Mouse (Mus musculus) erythroblast, adult 5-6 weeks (primary cell): ENCODE results near the gene Clnk. TPM values are rescaled to one million over a fixed set of nuclear protein-coding genes. Genes with fewer than 3 reads are reported as not detected.

ENCODE experiments used
- ATAC-seq: replicated peaks from 2 replicates; pipeline ENCODE4 v1.8.0; 2016; ENCODE audit warnings: moderate number of reproducible peaks, mild to moderate bottlenecking, moderate TSS enrichment, inconsistent platforms; ENCODE audit not compliant: poor library complexity, low FRiP score, severe bottlenecking
- total RNA-seq, 2 experiments: library from RNA; stranded (forward) in 1 of 2; stranded (reverse) in 1 of 2; fragments of 150-400 nt in 1 of 2; fragments of 200-764, 138-1000 nt in 1 of 2; gene quantifications; 2 replicates each; pipeline versions ENCODE4 v1.2.3 to v1.2.4; 2015 to 2017; ENCODE audit warnings: low replicate concordance in 2 of 2

The Clnk gene
- total RNA-seq, 2 experiments from 2014 or later = not detected

DNA sequence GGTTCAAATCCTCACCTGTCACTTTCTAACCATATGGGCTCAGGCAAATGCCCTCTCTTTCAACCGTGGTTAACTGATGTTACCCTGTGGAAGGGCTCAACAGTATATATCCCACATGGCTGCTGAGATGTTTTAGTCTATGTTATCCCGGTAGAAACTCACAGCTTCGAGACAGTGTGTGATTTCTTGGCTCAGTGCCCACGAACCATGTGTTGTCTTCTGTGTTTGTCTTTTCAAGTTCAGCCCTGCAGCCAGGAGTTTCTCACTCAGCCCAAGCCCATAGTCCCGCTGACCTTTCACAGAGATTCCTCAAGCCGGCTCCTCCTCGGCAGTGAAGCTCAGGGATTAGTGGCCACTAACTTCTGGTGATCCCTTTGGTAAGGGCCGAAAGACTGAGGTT, 96.0 kb downstream of the Clnk start:
- ATAC-seq = no peak

DNA sequence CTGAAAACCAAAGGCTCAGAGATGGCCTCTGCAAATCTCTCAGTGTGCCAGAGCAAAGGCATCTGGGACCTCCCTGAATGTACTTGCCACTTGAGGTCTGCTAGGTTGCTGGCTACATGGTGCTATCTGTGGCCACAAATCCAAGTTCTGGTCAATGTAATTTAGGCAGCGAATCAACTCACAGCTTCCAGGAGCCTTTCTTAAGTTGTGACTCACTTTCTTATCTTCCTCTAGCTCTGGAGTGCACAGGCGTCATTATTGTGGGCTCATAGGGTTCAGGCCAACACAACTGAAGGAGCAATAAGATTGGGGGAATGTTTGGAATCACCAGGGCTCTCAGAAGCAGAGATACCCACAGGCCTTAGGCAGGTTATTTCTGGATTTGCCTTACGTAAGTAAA, 96.6 kb downstream of the Clnk start:
- no peak for ATAC-seq

DNA sequence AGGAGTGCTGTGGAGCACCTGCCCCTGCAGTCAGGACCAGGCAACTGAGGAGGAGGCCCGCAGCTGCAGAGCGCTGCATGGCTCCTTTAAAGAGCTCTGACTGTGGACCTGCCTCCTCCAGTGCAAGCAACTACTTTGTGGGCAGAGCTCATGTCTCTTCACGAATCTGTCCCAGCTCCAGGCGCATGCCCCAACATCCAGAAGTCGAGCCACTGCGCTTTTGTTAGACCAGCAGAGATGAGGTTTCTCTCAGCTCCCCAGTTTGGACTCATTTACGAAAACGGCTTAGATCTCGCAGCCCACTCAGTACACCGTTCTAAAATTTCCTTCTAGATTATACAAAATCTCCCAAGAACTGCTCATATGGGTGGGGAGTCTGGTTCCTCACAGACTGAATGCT, 101.1 kb downstream of the Clnk start:
- no peak for ATAC-seq

DNA sequence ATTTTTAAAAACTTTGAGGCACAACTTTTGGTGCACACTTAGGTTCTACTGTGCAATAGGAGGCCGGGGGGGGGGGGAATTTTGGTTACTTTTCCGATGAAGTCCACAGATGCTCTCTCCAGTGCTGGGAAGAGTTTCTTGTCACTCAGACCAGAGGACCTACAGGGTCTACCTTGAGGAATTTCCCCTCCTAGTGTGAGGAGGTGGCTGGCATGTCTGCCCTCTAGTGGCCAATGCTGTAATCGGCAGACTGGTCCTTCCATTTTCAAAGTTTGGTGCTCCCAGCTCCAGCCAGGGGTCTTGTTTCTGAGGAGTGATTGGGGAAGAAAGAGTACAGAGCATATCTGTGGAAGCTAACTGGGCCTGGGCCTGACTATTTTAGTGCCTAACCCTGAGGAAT, 121.7 kb downstream of the Clnk start:
- no peak for ATAC-seq

DNA sequence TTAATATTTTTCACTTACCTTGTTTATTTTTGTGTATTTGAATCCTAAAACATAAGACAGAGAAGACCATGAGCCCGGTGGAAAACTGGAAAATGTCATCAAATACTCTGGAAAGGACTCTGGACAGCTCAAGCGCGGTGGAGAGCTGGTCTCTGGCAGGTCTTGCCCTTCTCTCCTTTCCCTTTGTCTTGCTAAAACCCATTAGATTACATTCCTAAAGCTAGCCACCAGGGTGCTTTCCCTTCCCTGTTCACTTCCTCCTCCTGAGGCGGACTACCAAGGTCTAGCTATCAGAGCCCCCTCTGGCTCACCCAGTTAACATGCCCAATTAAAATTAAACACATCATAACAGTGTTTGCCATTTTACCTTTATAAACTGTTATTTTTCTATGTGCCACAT, 123.9 kb downstream of the Clnk start:
- no peak for ATAC-seq

DNA sequence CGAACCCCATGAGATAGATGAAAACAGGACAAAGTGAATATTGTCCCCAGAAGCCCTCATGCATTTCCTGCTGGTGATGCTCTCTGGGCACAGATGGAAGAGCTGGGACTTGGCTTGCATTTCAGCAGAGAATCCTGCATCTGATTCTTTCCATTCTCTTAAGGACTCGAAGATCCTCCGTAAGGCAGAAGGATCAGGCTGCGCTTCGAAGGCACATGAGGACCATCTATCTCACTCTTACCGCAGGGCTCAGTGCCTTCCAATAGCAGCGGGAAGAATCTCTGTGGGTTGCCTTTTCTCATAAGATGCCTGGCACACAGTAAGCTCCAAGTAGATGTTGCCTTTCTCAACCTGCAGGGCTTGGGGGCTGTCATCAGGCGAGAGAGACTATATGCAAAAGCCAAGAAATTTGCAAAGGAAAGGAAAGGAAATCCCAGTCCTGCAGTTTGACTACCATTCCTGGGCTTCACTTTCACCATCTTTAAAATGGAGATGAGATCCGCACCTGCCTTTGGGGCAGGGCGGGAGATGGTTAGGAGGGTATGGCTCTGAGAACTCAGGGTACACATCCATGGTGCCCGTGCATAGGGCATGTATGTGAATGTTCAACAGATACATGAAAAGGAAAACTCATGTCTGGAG, 167.6 kb downstream of the Clnk start:
- ATAC-seq = no peak

DNA sequence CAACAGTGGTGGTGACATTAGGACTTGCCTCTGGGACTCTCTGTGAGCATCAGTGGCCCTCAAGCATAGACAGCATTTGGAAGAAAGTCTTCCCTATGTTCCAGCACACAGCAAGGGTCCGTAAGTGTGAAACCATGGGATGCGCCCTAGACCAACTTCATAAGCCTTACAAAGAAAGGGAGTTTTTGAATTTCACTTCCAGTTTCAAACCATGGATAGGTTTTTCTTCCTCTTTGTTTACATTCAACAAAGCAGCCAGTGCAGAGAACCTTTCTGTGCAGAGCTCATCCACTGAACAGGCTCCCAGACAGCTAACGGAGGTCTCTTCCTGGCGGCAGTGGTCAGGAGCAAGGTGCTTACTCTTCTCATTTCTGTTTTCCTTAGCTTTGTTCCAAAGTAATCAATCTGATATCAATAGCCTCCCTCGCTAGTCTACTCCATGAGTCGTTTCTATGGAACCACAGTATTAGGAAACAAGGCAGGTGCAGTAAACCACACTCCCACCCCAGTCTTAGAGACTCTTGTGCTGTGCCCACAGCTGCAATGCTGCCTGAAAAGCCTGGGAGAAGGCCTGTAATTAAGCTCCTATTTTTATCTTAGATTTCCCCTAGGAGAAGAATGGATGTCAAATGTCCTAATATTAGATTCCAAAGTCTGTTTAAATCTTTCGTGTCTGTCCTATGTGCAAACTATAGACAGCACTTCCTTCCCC, 169.1 kb downstream of the Clnk start:
- no peak for ATAC-seq

DNA sequence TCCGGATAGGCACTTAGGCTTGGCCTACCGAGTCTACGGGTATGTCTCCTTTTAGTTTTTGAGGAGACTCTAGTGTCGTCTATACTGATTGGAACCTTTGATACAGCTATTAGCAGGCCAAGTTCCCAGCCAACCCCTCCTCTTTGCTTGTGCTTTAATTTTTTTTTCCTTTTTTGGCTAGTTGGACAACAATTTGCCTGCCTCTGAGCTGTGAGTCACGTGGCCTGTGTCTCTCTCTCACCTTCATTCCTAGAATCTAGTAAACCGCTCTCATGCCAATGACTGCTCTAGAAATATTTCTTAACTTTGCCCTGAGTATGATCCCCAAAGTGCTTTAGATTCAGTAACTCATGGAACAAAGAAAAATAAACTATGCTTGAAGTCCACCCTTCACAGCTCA, 173.7 kb downstream of the Clnk start:
- ATAC-seq = no peak

DNA sequence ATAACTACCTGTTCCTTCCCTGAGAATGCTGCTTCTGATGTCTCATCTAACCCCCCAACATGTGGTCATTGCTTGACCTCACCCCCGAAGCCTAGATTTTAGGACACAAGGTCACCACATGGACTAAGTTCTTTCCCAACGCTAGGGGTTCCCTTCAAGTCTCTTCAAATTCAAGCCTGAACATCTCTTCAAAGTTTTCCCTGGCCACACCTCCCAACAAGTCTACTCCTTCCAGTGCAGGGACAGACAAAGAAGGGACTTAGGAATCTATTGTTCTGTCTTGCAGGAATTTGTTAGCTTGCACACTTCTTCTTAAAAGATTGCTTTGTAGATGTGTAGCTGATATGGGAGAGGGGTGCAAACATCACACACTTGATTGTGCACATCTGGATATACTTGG, 174.5 kb downstream of the Clnk start:
- no peak for ATAC-seq

DNA sequence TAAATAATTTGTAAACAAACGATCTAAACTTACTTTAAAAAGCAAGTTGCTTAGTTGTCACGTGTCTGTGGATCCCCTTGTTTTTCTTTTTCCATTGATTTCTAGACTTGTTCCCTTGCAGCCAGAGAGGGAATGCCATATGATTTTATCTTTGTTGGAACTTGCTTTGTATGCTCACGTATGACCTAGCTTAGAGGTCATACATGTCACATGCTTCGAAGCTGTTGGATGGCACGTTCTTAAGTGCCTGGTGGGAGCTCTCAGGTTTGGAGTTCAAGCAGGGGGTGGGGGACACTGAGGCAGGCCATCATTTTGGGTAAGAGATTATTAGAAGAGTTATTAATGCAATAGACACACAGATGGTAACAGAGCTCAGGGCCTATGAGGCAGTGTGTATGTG, 178.1 kb downstream of the Clnk start:
- no peak for ATAC-seq

DNA sequence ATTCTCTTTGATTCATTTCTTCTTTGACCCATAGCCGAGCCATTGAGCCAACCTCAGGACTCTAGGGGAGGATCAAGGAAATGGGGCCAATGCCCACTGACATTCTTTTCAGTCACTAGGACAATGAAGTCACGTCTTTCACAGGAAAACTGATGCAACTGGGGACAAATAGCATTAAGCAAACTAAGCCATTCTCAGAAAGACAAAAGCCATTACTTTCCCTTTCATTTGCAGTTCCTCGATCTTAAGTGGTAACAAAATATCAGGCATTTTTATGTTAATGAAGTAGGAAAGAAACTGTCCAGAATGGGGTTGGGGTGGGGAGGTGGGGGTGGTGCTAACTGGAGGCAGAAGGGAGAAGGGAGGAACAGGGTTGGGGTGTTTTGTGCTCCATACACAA, 178.6 kb downstream of the Clnk start:
- ATAC-seq = no peak

DNA sequence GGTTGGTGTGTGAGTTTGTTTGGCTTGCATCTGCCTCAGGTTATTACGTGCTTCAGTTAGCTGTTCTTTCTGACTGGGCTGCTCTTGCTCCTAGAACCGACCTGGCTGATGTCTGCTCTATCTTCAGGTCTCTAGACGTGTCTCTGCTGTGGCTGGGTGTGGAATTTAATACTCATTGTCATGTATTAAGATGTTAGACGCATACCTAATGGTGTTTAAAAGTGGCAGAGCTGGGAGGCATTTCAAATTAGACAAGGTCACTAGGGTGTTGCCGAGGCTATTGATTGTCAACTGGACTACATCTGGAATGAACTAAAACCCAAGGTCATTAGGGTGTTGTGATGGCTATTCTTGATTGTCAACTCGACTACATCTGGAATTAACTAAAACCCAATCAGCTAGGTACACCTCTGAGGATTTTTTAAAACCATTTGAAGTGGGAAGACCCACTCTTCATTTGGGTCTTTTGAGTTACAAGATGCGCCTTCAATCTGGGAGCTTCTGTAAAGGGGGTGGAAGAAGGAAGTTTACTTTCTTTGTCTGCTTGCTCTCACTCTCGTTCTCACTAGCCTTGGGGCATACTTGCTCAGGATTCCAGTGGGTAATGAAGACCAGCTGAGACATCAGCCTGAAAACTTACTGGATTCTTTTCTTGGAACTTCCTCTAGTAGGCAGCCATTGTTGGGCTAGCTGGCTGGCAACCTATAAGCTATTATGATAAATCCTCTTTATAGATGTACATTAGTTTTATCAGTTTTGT, 179.8 kb downstream of the Clnk start:
- ATAC-seq = no peak

DNA sequence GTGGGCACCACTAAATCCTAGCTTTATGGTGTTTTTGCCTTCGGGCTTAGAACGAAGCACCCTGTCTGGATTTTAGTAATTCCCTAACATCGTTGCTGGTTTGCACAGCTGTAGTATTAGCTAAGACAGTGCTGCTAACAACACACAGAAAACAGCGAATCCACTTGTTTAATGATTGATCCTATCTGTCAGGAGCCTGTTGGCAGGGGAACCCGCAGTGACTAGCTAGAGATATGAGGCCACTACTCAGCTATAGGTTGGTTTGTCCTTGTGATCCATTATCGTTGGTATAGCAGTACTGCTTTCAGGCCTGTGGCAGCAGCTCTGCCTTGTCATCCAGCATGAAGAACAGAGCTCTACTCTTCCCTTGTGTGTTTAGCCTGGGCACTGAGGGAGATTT, 183.8 kb downstream of the Clnk start:
- no peak for ATAC-seq

DNA sequence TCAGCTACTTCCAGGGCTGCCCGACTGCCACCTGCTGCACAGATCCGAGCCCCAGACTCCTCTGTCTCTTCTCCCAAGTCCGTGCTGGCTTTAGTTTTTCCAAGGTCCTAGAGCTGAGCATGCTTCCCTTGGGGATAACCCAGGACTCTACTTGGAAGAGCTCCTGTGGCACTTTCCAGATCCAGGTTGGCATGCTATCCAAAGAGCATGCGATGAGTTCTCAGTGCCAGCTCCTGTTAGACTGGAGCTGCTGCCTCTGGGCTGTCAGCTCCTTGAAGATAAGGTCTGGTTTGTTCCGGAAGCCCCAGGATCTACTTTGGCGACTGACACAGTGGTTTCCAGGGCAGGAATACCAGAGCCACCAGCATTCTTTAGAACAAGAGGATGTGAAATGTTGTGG, 187.4 kb downstream of the Clnk start:
- no peak for ATAC-seq

DNA sequence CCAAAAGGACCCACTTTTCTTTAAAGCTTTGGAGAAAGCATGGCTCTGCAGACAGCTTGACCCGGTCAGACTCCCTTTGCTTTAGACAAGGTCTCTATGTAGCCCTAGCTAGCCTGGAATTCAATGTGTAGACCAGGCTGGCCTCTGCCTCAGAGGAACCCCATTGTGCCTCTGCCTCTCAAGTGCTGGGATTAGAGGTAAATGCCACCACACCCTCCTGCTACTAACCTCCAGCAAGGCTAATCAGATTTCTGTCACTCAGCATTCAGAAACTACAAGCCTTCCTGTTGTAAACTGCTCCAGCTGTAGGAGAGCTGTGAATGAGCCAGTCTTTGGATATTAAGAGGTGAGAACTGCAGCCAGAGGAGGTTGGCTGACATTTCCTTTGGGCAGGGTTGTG, 188.9 kb downstream of the Clnk start:
- no peak for ATAC-seq

DNA sequence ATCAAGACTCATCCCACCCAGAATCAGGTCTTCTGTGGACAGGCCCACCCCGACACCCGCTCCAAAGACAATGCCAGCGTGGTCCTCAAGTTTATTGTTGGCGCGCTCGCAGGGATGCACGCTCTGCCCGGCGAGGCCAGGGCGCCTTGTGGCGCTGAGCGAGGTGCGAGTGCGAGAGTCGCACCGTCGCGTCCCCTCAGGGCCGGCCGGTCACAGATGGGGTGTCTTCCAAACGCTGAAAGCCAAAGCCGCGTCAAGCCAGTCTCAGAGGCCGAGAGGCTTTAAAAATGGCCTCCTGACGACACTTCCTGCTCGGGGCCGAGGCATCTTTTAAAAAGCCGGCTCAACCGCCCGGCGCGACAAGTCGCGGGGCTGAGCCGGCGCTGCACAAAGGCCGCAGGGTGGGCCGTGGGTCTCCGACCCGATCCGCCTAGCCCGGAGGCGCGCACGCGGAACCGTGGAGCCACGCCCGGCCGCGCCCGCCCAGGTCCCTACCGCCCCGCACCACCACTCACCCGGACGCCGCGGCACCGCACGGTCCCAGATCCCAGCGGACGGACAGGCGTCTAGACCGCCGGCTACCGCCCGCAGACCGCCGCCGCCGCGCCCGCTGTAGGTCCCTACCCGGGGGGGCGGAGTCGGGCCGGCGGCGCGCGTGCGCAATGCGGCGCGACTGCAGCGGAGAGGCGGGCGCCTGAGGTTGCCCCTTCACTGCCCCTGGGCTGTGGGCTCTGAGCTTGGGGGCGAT, 192.3 kb downstream of the Clnk start, which contains the start of gene Zfp518b:
TSS of gene Zfp518b (minus strand) at position 663 of the 748 bp plus-strand sequence.
- ATAC-seq = no peak

DNA sequence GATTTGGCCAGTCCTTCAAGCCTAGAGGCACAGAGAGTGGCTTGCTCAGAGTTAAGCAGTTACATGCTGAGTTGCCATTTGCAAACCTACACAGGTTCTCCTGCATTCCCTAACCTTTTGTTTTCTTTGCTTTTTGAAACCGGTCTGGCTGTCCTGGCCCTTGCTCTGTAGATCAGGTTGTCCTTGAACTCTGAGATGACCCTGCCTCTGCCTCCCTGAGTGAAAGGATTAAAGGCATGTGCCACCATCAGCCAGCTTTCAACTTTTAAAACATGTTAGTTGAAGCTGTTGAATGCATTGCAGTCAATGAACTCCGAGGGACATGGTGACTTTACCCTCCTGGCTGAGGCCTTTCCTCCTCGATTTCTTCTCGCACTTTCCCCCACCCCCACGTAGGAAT, 217.8 kb downstream of the Clnk start:
- ATAC-seq = no peak
